Mouse (Mus musculus) A20 (cell line): ENCODE results near the gene Gm10310.
"Not testable (repeated sequence)": the region's sequence is repeated elsewhere in the genome, so short reads cannot be mapped to it uniquely, and the experiment has no call there.

Source experiments
- DNase-seq: peaks from one replicate; pipeline ENCODE4 v3.0.0-alpha.2; 2011; ENCODE audit warnings: low read depth, low spot score

Gm10310 gene

GRCm38 (mm10) chr10:129984962-129985361, at the start of gene Gm10310:
TSS of gene Gm10310 (minus strand) at chr10:129985062.
- DNase-seq, result not testable (repeated sequence)

- no peak for DNase-seq
These were observed 45.2 kb upstream of the Gm10310 start, which contains the start of gene Olfr821 for GRCm38 (mm10) chr10:130030048-130030447. TSS of gene Olfr821 (plus strand) at chr10:130030348.

DNA sequence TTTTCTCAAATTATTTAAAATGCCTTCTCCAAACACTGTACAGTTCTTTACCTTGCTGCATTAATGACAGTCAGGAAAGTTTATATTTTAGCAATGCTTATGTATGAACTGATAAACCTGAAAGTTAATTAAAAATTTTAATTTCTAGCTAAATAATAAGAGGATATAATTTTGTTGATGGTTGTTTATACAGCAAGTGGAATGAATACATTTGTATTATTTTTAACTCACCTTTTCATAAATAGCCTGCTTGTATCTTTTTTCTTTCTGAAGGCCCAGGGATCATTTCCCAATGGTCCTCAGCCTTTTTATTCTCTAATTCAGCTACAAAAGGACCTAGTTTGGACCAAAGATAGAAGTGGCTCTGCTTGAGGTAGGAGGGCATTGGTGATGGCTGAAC, 27.5 kb upstream of the Gm10310 start, which contains the start of gene Olfr820:
Gene Olfr820, plus strand, starts transcription at position 301 of the 400 bp plus-strand sequence.
- DNase-seq, result no peak

DNA sequence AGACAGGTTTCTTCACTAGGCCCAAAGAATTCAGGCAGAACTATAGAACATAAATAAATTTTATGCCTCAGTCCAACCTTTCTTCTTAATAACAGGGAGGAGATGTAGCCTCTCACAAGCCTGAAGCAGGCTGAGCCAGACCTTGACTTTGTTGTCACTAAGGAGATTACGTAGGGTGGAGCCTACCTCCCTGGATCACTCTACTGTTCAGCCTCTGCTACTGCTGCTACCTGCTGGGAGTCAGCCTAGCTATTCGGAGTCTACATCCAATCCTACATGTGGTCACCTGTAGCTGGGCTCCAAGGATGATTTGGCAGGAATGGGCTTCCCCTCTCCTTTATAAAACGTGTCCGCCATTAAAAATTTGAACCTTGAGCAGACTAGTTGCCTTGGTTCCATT, 20.5 kb upstream of the Gm10310 start:
- not testable (repeated sequence) for DNase-seq

DNA sequence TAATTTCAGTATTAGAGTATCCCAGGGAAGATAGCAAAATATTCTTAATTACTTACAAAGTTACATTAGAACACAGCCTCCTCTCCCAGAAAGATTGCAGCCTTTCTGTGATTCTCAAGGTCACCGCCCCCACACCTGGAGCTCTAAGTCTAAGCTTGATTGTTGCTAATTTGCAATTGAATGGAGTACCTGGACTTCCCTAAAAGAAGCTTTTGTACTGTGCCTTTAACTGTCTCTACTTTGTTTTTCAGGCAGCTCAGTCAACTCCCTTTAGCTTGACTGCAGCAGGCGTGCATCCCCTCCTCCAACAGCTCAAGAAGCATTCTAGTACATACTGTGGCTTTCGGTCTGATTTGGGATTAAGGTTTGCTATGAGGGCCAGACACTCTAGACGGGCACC, 19.2 kb upstream of the Gm10310 start:
- DNase-seq, result not testable (repeated sequence)

DNA sequence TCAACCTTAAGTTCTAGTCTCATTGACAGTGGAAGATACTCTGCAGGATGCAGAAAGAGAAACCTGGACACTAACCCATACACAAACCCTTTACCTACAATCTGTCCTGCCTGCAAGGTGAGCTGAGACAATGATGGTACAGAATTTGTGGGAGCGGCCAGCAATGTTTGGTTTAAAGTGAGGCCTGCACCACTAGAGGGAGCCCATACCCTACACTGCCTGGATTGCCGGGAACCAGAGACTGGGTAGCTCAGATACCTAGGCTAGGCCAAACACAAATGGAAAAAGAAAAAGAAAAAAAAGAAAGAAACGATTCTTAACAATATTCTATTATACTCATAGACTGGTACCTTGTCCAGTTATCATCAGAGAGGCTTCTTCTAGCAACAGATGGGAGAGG, 3.0 kb downstream of the Gm10310 start:
- not testable (repeated sequence) for DNase-seq

DNA sequence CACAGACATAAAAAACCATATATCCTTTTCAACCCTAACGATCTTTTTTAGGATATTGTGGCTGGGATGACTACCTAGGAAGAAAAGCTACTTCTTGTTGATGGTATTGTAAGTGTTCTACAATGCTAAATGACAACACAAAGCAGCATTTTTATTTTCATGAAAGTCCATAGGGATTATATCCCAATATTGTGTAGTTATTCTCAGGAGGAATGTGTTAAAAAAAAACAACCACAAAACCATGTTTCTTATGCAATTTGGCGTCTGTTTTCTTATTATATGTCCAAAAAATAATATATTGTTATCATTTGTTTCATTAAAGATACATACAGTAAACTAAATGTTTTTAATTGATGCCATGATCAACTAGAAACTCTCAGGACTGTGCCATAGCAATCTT, 8.8 kb downstream of the Gm10310 start, which contains the start of gene Olfr247:
Gene Olfr247, minus strand, starts transcription at position 101 of the 400 bp plus-strand sequence.
- DNase-seq, result not testable (repeated sequence)

- not testable (repeated sequence) for DNase-seq
These were observed 11.9 kb downstream of the Gm10310 start for GRCm38 (mm10) chr10:129972994-129973393.

DNA sequence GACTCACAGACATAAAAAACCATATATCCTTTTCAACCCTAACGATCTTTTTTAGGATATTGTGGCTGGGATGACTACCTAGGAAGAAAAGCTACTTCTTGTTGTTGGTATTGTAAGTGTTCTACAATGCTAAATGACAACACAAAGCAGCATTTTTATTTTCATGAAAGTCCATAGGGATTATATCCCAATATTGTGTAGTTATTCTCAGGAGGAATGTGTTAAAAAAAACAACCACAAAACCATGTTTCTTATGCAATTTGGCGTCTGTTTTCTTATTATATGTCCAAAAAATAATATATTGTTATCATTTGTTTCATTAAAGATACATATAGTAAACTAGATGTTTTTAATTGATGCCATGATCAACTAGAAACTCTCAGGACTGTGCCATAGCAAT, 17.7 kb downstream of the Gm10310 start, which contains the start of gene Olfr819:
Gene Olfr819, minus strand, starts transcription at position 101 of the 400 bp plus-strand sequence.
- DNase-seq, result not testable (repeated sequence)

DNA sequence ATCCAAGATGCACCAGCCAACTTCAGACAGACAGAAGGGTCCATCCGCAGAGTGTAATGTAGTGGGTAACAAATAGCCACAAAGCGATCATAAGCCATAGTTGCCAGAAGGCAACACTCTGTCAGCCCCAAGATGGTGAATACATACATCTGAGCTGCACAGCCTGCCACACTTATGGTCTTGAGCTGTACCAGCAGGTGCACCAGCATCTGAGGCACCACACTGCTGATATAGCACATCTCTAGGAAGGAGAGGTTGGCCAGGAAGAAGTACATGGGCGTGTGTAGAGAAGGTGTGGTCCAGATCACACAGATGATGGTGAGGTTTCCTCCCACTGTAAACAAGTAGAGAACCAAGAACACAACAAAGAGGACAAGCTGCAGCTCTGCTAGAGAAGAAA, 18.6 kb downstream of the Gm10310 start:
- not testable (repeated sequence) for DNase-seq

DNA sequence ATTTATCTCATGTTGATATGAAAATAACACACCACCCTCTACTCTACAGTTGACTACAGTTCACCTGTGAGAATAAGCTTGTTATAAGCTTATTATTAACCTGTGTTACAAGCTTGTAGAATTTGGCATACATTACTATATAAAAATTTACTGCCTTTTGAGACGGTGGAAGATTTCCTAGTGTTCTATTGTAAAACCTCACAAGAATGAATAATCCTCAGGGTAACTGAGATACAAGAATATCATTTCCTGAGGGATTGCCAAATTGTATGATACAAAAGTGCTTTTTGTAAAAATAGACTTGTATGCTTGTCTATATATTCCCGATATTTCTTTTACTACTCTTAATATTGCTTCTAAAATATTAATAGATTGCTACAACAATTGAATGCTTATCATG, 35.9 kb downstream of the Gm10310 start, which contains the start of gene Olfr818:
Gene Olfr818, minus strand, starts transcription at position 101 of the 400 bp plus-strand sequence.
- DNase-seq, result no peak
